Mouse (Mus musculus) embryo, embryonic 9.5 days (tissue): ENCODE measurements around the gene Myo1a.

ENCODE experiments used
- DNase-seq: peaks from one replicate; pipeline ENCODE4 v3.0.0-alpha.2; 2017; ENCODE audit errors: extremely low spot score

The Myo1a gene

GRCm38 (mm10) chr10:127674794-127675522 lies 30.0 kb upstream of the Myo1a start:
- DNase-seq = peak; percentile 58

- DNase-seq = no peak
Observed at GRCm38 (mm10) chr10:127675859-127676398, 29.0 kb upstream of the Myo1a start.

- peak; percentile 96 for DNase-seq
Observed at GRCm38 (mm10) chr10:127676691-127677548, 28.1 kb upstream of the Myo1a start.

- DNase-seq = peak; percentile 75
Observed at GRCm38 (mm10) chr10:127677591-127678336, 27.2 kb upstream of the Myo1a start.

GRCm38 (mm10) chr10:127679208-127679607 lies 25.8 kb upstream of the Myo1a start:
- no peak for DNase-seq

GRCm38 (mm10) chr10:127679881-127680280 lies 25.1 kb upstream of the Myo1a start:
- DNase-seq = no peak

- DNase-seq = no peak
Observed at GRCm38 (mm10) chr10:127682886-127683285, 22.1 kb upstream of the Myo1a start.

- DNase-seq = no peak
Observed at GRCm38 (mm10) chr10:127691053-127691452, 13.9 kb upstream of the Myo1a start.

GRCm38 (mm10) chr10:127694636-127695035 lies 10.3 kb upstream of the Myo1a start:
- peak; percentile 21 for DNase-seq

GRCm38 (mm10) chr10:127695775-127696174 lies 9.2 kb upstream of the Myo1a start:
- DNase-seq = no peak

GRCm38 (mm10) chr10:127698966-127699365 lies 6.0 kb upstream of the Myo1a start:
- no peak for DNase-seq

GRCm38 (mm10) chr10:127703299-127703698 lies 1.7 kb upstream of the Myo1a start:
- no peak for DNase-seq

- DNase-seq = no peak
Observed at GRCm38 (mm10) chr10:127704293-127704692, 677 bp upstream of the Myo1a start.

- no peak for DNase-seq
Observed at GRCm38 (mm10) chr10:127705783-127706182, 813 bp downstream of the Myo1a start.

GRCm38 (mm10) chr10:127707721-127708120 lies 2.8 kb downstream of the Myo1a start:
- no peak for DNase-seq

GRCm38 (mm10) chr10:127708850-127709370 lies 3.9 kb downstream of the Myo1a start:
- no peak for DNase-seq

GRCm38 (mm10) chr10:127710331-127710730 lies 5.4 kb downstream of the Myo1a start:
- DNase-seq = no peak

- DNase-seq = no peak
Observed at GRCm38 (mm10) chr10:127712736-127713135, 7.8 kb downstream of the Myo1a start.

GRCm38 (mm10) chr10:127721671-127722418 lies 16.9 kb downstream of the Myo1a start:
- DNase-seq = no peak

- DNase-seq = no peak
Observed at GRCm38 (mm10) chr10:127724178-127724577, 19.2 kb downstream of the Myo1a start, which contains the start of gene Tac2. Tac2 (plus strand) TSS chr10:127724478.

GRCm38 (mm10) chr10:127725136-127725535 lies 20.2 kb downstream of the Myo1a start:
- no peak for DNase-seq
